Mouse (Mus musculus) kidney, embryonic 15.5 days (tissue): ENCODE data around the gene H2-K1. TPM values are rescaled to one million over a fixed set of nuclear protein-coding genes. Genes with fewer than 3 reads are reported as not detected.

Source experiments
- ATAC-seq: fragments of 200-750 bp; cut with Nextera tagmentation; replicated peaks from 2 replicates; pipeline ENCODE4 v1.8.0; 2017; ENCODE audit warnings: moderate TSS enrichment; ENCODE audit not compliant: low FRiP score
- H3K27ac ChIP-seq: fragments of 300-500 bp; sonication (generic); 2 replicates; pipeline ENCODE4 v1.5.1; 2015; ENCODE audit warnings: mild to moderate bottlenecking, inconsistent platforms
- H3K27me3 ChIP-seq: fragments of 300-500 bp; sonication (generic); 2 replicates; pipeline ENCODE4 v1.6.1; 2015; ENCODE audit warnings: inconsistent platforms
- H3K36me3 ChIP-seq: fragments of 300-500 bp; sonication (generic); 2 replicates; pipeline ENCODE4 v1.6.1; 2015; ENCODE audit warnings: inconsistent platforms
- H3K4me1 ChIP-seq: fragments of 300-500 bp; sonication (generic); 2 replicates; pipeline ENCODE4 v1.6.1; 2015; ENCODE audit warnings: inconsistent platforms
- H3K4me2 ChIP-seq: fragments of 300-500 bp; sonication (generic); 2 replicates; pipeline ENCODE4 v1.6.1; 2015; ENCODE audit warnings: moderate library complexity, mild to moderate bottlenecking, inconsistent platforms
- H3K4me3 ChIP-seq: fragments of 300-500 bp; sonication (generic); replicated peaks from 2 replicates; pipeline ENCODE4 v1.5.1; 2015; ENCODE audit warnings: mild to moderate bottlenecking, inconsistent platforms
- H3K9ac ChIP-seq: fragments of 300-500 bp; sonication (generic); 2 replicates; pipeline ENCODE4 v1.6.1; 2015; ENCODE audit warnings: mild to moderate bottlenecking, inconsistent platforms
- H3K9me3 ChIP-seq: fragments of 300-500 bp; sonication (generic); replicated peaks from 2 replicates; pipeline ENCODE4 v1.6.1; 2016; ENCODE audit warnings: inconsistent platforms
- WGBS: fragments of 180-500 bp; shearing (Covaris S2); methylation state at CpG from one replicate; pipeline ENCODE4 v1.1.7; 2015; ENCODE audit warnings: mixed read lengths; 5-methylcytosine and 5-hydroxymethylcytosine counted together
- polyA plus RNA-seq: library from polyadenylated mRNA; unstranded; fragments of >200 nt; fragmentation: Nextera tagmentation; extraction: Ambion mirVana; gene quantifications from 2 replicates; pipeline ENCODE4 v1.2.1, GENCODE M21; 2015

Gene H2-K1
- polyA plus RNA-seq: 24.6 and 27.2 TPM in 2 replicates

GRCm38 (mm10) chr17:34000150-34000537, at the start of gene H2-K1:
H2-K1 (minus strand) TSS chr17:34000347.
- peak within 1 kb of the TSS; percentile 59 for H3K4me3 ChIP-seq
- peak; percentile 92 for ATAC-seq
- peak within 1 kb of the TSS; percentile 37 for H3K9ac ChIP-seq
- peak within 1 kb of the TSS; percentile 97 for H3K4me2 ChIP-seq
- no peaks in the 10 kb centered on the region for H3K9me3 ChIP-seq
- peaks cover 59% of the 10 kb centered on the region for H3K27me3 ChIP-seq
- peaks cover 15% of the 10 kb centered on the region for H3K4me1 ChIP-seq
- WGBS: under 1% methylated on average over 26 of the region's 30 CpGs
- H3K36me3 ChIP-seq: no peaks in the 10 kb centered on the region
- H3K27ac ChIP-seq: no peak within 1 kb of the TSS

- Histone ChIP-seq H3K9me3 (peaks cover 10% of the 10 kb centered on the region; the same call in 1 of the 2 replicates), H3K9ac (no peak overlapping the region), H3K27ac (no peak overlapping the region), H3K27me3 (0 out of 2 replicates have a peak, but pooled peaks cover 4% of the 10 kb centered on the region), H3K4me3 (no peak overlapping the region), H3K4me2 (no peak overlapping the region), H3K36me3 (no peaks in the 10 kb centered on the region), H3K4me1 (no peaks in the 10 kb centered on the region)
- ATAC-seq: no peak
- 94% methylated on average over 5 of the region's 5 CpGs for WGBS
Observed at GRCm38 (mm10) chr17:34047404-34048050, 47.4 kb upstream of the H2-K1 start.

- no peak for ATAC-seq
- no peak overlapping the region for H3K9ac ChIP-seq
- WGBS: 83% methylated on average over 14 of the region's 14 CpGs
Observed at GRCm38 (mm10) chr17:34045941-34046340, 45.8 kb upstream of the H2-K1 start.

GRCm38 (mm10) chr17:34039562-34040450, 39.7 kb upstream of the H2-K1 start:
- Histone ChIP-seq H3K4me1 (peaks cover 45% of the 10 kb centered on the region), H3K4me2 (peak overlapping the region; percentile 57), H3K9ac (no peak overlapping the region), H3K27me3 (peaks cover 42% of the 10 kb centered on the region), H3K9me3 (no peaks in the 10 kb centered on the region), H3K27ac (no peak overlapping the region), H3K4me3 (peak overlapping the region; percentile 27), H3K36me3 (peaks cover 31% of the 10 kb centered on the region)
- WGBS: 20% methylated on average over 17 of the region's 17 CpGs
- no peak for ATAC-seq

More at GRCm38 (mm10) chr17:34045941-34046340, 45.8 kb upstream of the H2-K1 start:
- 0 out of 2 replicates have a peak, but pooled peaks cover 13% of the 10 kb centered on the region for H3K27me3 ChIP-seq
- H3K4me1 ChIP-seq: peaks cover 16% of the 10 kb centered on the region
- H3K4me3 ChIP-seq: no peak overlapping the region
- no peak overlapping the region for H3K27ac ChIP-seq
- peaks cover 10% of the 10 kb centered on the region; the same call in 1 of the 2 replicates for H3K9me3 ChIP-seq
- no peak overlapping the region for H3K4me2 ChIP-seq
- H3K36me3 ChIP-seq: no peaks in the 10 kb centered on the region

GRCm38 (mm10) chr17:34038878-34039561, 38.9 kb upstream of the H2-K1 start, which contains the start of gene Col11a2:
Col11a2 (plus strand) TSS chr17:34039437.
- H3K9ac ChIP-seq: peak within 1 kb of the TSS; percentile 19; the same call in 1 of the 2 replicates
- H3K9me3 ChIP-seq: no peaks in the 10 kb centered on the region
- peak within 1 kb of the TSS; percentile 57 for H3K4me2 ChIP-seq
- H3K27ac ChIP-seq: no peak within 1 kb of the TSS
- H3K4me3 ChIP-seq: peak within 1 kb of the TSS; percentile 27
- peaks cover 42% of the 10 kb centered on the region for H3K27me3 ChIP-seq
- H3K36me3 ChIP-seq: peaks cover 39% of the 10 kb centered on the region
- WGBS: 4% methylated on average over 28 of the region's 28 CpGs
- peak; percentile 38 for ATAC-seq
- H3K4me1 ChIP-seq: peaks cover 45% of the 10 kb centered on the region

- peak overlapping the region; percentile 57 for H3K4me2 ChIP-seq
- H3K36me3 ChIP-seq: peaks cover 41% of the 10 kb centered on the region
- H3K9ac ChIP-seq: peak overlapping the region; percentile 19; the same call in 1 of the 2 replicates
- no peaks in the 10 kb centered on the region for H3K9me3 ChIP-seq
- ATAC-seq: peak; percentile 7; the same call in 1 of the 2 replicates
- H3K4me3 ChIP-seq: peak overlapping the region; percentile 27
- peaks cover 47% of the 10 kb centered on the region for H3K4me1 ChIP-seq
- WGBS: 14% methylated on average over 18 of the region's 21 CpGs
- no peak overlapping the region for H3K27ac ChIP-seq
- peaks cover 42% of the 10 kb centered on the region for H3K27me3 ChIP-seq
Observed at GRCm38 (mm10) chr17:34038440-34038839, 38.3 kb upstream of the H2-K1 start.

- Histone ChIP-seq H3K27ac (no peak overlapping the region), H3K4me2 (no peak overlapping the region), H3K27me3 (peaks cover 38% of the 10 kb centered on the region), H3K36me3 (peaks cover 41% of the 10 kb centered on the region), H3K4me1 (peaks cover 55% of the 10 kb centered on the region), H3K9me3 (no peaks in the 10 kb centered on the region), H3K9ac (no peak overlapping the region), H3K4me3 (no peak overlapping the region)
- ATAC-seq: no peak
- WGBS: 86% methylated on average over 7 of the region's 7 CpGs
Observed at GRCm38 (mm10) chr17:34037241-34037640, 37.1 kb upstream of the H2-K1 start.

- H3K27ac ChIP-seq: no peak overlapping the region
- peaks cover 41% of the 10 kb centered on the region for H3K36me3 ChIP-seq
- 75% methylated on average over 10 of the region's 10 CpGs for WGBS
- no peak overlapping the region for H3K9ac ChIP-seq
- no peaks in the 10 kb centered on the region for H3K9me3 ChIP-seq
- peaks cover 49% of the 10 kb centered on the region for H3K4me1 ChIP-seq
- H3K27me3 ChIP-seq: peaks cover 37% of the 10 kb centered on the region
- ATAC-seq: no peak
- no peak overlapping the region for H3K4me3 ChIP-seq
- no peak overlapping the region for H3K4me2 ChIP-seq
Observed at GRCm38 (mm10) chr17:34036647-34037046, 36.5 kb upstream of the H2-K1 start.

- Histone ChIP-seq H3K27ac (no peak overlapping the region), H3K9ac (no peak overlapping the region), H3K4me1 (peaks cover 41% of the 10 kb centered on the region), H3K4me2 (no peak overlapping the region), H3K9me3 (no peaks in the 10 kb centered on the region), H3K27me3 (peaks cover 27% of the 10 kb centered on the region), H3K4me3 (no peak overlapping the region), H3K36me3 (peaks cover 41% of the 10 kb centered on the region)
- ATAC-seq: no peak
- WGBS: 90% methylated on average over 9 of the region's 9 CpGs
Observed at GRCm38 (mm10) chr17:34035517-34035916, 35.4 kb upstream of the H2-K1 start.

- WGBS: 80% methylated on average over 10 of the region's 10 CpGs
- peaks cover 55% of the 10 kb centered on the region for H3K36me3 ChIP-seq
Observed at GRCm38 (mm10) chr17:34034064-34034463, 33.9 kb upstream of the H2-K1 start.

GRCm38 (mm10) chr17:34033441-34033840, 33.3 kb upstream of the H2-K1 start:
- H3K9me3 ChIP-seq: no peaks in the 10 kb centered on the region
- H3K27me3 ChIP-seq: peaks cover 9% of the 10 kb centered on the region; the same call in 1 of the 2 replicates
- H3K4me3 ChIP-seq: peak overlapping the region; percentile 75
- H3K27ac ChIP-seq: 0 out of 2 replicates have a peak overlapping the region, but pooled peaks have one; percentile 99
- WGBS: 91% methylated on average over 9 of the region's 9 CpGs
- no peak for ATAC-seq
- peaks cover 61% of the 10 kb centered on the region for H3K36me3 ChIP-seq
- H3K9ac ChIP-seq: no peak overlapping the region
- H3K4me1 ChIP-seq: peaks cover 42% of the 10 kb centered on the region
- peak overlapping the region; percentile 74 for H3K4me2 ChIP-seq

More at GRCm38 (mm10) chr17:34034064-34034463, 33.9 kb upstream of the H2-K1 start:
- no peak overlapping the region for H3K9ac ChIP-seq
- H3K9me3 ChIP-seq: no peaks in the 10 kb centered on the region
- H3K27me3 ChIP-seq: peaks cover 14% of the 10 kb centered on the region
- no peak overlapping the region for H3K4me3 ChIP-seq
- no peak overlapping the region for H3K27ac ChIP-seq
- H3K4me1 ChIP-seq: peaks cover 42% of the 10 kb centered on the region
- no peak for ATAC-seq
- H3K4me2 ChIP-seq: no peak overlapping the region
